Mouse (Mus musculus): ENCODE measurements around the gene Hip1r. TPM values are rescaled to one million over a fixed set of nuclear protein-coding genes. Genes with fewer than 3 reads are reported as not detected.

Hip1r gene
- polyA plus RNA-seq, 1 experiment, result 53.6 TPM

- Histone ChIP-seq H3K4me1 (ENCODE audit: control insufficient read depth, insufficient read depth, low read length) (no peaks in the 10 kb centered on the region; the same call in 1 of the 2 replicates), H3K4me3 (replicated peaks; ENCODE audit: control insufficient read depth, low read depth, low read length) (no peak overlapping the region), H3K27ac (ENCODE audit: control insufficient read depth, insufficient read depth, low read depth, low read length, poor library complexity) (no peak overlapping the region)
- whole genome bisulfite sequencing, result 74% methylated on average over 2 of the region's 2 CpGs
- TF ChIP-seq POLR2A (IDR thresholded peaks at IDR 0.05; ENCODE audit: borderline replicate concordance, control insufficient read depth, low read depth, low read length) (no peak), CTCF (IDR thresholded peaks at IDR 0.05; ENCODE audit: control insufficient read depth, insufficient read depth, low read length) (no peak)
These were observed 13.5 kb downstream of the Hip1r start for GRCm38 (mm10) chr5:123986925-123987324.

DNA sequence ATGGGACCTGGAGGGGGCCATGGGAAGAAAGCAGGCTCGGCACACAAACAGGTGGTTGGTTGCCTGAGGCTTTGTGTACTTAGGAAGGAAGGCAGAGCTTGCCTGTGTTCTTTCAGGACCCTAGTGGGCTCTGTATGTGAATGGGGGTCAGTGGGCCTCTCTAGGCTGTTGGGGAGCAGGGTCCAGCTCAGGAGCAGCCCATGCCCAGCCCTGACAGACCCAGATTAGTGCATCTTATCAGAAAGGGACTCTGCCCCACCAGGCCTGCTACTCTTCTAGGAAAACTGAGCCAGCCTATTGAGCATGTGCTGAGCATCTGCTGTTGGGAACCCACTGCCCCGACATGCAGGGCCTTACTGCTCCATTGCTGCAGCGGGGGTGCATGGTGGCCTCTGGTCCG is 14.1 kb downstream of the Hip1r start:
- H3K27ac ChIP-seq (ENCODE audit: control insufficient read depth, insufficient read depth, low read depth, low read length, poor library complexity), result no peak overlapping the region
- no peaks in the 10 kb centered on the region; the same call in 1 of the 2 replicates for H3K4me1 ChIP-seq (ENCODE audit: control insufficient read depth, insufficient read depth, low read length)
- TF ChIP-seq POLR2A (IDR thresholded peaks at IDR 0.05; ENCODE audit: borderline replicate concordance, control insufficient read depth, low read depth, low read length), result no peak
- TF ChIP-seq CTCF (IDR thresholded peaks at IDR 0.05; ENCODE audit: control insufficient read depth, insufficient read depth, low read length), result no peak
- no peak overlapping the region for H3K4me3 ChIP-seq (replicated peaks; ENCODE audit: control insufficient read depth, low read depth, low read length)
- WGBS, result 85% methylated on average over 4 of the region's 4 CpGs

GRCm38 (mm10) chr5:123989941-123990885 is 16.8 kb downstream of the Hip1r start:
- no peaks in the 10 kb centered on the region; the same call in 1 of the 2 replicates for H3K4me1 ChIP-seq (ENCODE audit: control insufficient read depth, insufficient read depth, low read length)
- no peak overlapping the region for H3K27ac ChIP-seq (ENCODE audit: control insufficient read depth, insufficient read depth, low read depth, low read length, poor library complexity)
- 80% methylated on average over 20 of the region's 20 CpGs for WGBS
- H3K4me3 ChIP-seq (replicated peaks; ENCODE audit: control insufficient read depth, low read depth, low read length), result no peak overlapping the region
- TF ChIP-seq POLR2A (IDR thresholded peaks at IDR 0.05; ENCODE audit: borderline replicate concordance, control insufficient read depth, low read depth, low read length) (no peak), CTCF (IDR thresholded peaks at IDR 0.05; ENCODE audit: control insufficient read depth, insufficient read depth, low read length) (no peak)

GRCm38 (mm10) chr5:123991321-123991720 is 17.9 kb downstream of the Hip1r start:
- TF ChIP-seq CTCF (IDR thresholded peaks at IDR 0.05; ENCODE audit: control insufficient read depth, insufficient read depth, low read length) (no peak), POLR2A (IDR thresholded peaks at IDR 0.05; ENCODE audit: borderline replicate concordance, control insufficient read depth, low read depth, low read length) (no peak)
- WGBS, result 84% methylated on average over 6 of the region's 6 CpGs
- no peaks in the 10 kb centered on the region for H3K4me1 ChIP-seq (ENCODE audit: control insufficient read depth, insufficient read depth, low read length)
- H3K4me3 ChIP-seq (replicated peaks; ENCODE audit: control insufficient read depth, low read depth, low read length), result no peak overlapping the region
- H3K27ac ChIP-seq (ENCODE audit: control insufficient read depth, insufficient read depth, low read depth, low read length, poor library complexity), result no peak overlapping the region

DNA sequence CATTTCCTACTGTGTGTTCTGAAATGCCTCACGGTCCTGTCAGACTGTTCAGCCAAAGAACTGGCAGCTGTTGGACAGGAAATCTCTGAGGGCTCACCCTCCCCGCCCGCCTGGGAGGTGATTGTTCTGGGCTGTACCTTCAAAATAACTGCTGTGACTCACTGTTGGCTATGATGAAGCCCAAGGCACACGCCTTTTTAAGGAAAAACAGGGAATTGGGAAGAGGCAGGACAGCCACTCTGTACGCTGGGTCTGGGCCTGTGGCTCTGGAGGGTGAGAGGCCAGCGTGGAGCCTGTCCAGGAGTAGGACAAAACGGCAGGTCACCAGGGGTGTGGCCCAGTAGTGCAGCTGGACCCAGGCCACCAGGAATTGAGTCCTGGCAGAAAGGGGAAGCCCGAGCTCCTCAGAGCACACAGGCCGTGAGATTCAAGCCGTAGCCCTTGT is 18.8 kb downstream of the Hip1r start:
- Histone ChIP-seq H3K27ac (ENCODE audit: control insufficient read depth, insufficient read depth, low read depth, low read length, poor library complexity) (no peak overlapping the region), H3K4me3 (replicated peaks; ENCODE audit: control insufficient read depth, low read depth, low read length) (no peak overlapping the region), H3K4me1 (ENCODE audit: control insufficient read depth, insufficient read depth, low read length) (no peaks in the 10 kb centered on the region)
- TF ChIP-seq POLR2A (IDR thresholded peaks at IDR 0.05; ENCODE audit: borderline replicate concordance, control insufficient read depth, low read depth, low read length) (no peak), CTCF (IDR thresholded peaks at IDR 0.05; ENCODE audit: control insufficient read depth, insufficient read depth, low read length) (no peak)
- 40% methylated on average over 10 of the region's 10 CpGs for WGBS

GRCm38 (mm10) chr5:123992794-123993193 is 19.4 kb downstream of the Hip1r start:
- Histone ChIP-seq H3K4me3 (replicated peaks; ENCODE audit: control insufficient read depth, low read depth, low read length) (no peak overlapping the region), H3K27ac (ENCODE audit: control insufficient read depth, insufficient read depth, low read depth, low read length, poor library complexity) (no peak overlapping the region), H3K4me1 (ENCODE audit: control insufficient read depth, insufficient read depth, low read length) (no peaks in the 10 kb centered on the region)
- WGBS, result 35% methylated on average over 5 of the region's 5 CpGs
- no peak for TF ChIP-seq POLR2A (IDR thresholded peaks at IDR 0.05; ENCODE audit: borderline replicate concordance, control insufficient read depth, low read depth, low read length)
- peak; percentile 89 for TF ChIP-seq CTCF (IDR thresholded peaks at IDR 0.05; ENCODE audit: control insufficient read depth, insufficient read depth, low read length)

DNA sequence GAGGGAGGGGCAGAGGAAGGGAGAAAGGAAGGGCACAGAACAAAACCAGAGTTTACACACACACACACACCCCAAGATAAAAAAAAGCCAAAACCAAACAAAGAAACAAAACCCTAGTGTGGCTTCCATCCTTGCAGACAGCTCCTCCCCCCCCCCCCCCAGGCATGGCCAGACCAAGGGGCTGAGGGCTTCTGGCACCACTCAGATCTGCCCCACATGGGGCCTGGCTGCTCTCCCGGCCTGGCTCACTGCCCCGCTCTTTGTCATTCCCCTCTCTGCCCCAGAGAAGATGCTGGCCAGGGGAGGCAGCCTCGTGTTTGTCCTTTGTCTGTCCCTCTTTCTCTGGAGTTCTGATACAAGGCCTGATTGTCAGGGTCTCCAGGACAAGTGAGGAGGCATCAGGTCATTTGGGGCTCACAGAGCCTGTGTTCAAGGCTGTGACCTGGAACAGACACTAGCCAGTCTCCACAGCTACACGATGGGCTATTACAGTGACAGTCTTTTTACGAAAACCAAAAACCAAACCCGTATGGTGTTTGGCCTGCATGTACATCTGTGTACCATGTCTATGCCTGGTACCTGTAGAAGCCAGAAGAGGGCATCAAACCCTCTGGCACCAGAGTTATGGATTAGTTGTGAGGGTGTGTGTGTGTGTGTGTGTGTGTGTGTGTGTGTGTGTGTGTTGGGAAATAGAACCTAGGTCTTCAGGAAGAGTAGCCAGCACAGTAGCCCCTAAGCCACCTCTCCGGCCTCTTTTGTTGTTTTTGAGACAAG is 20.0 kb downstream of the Hip1r start:
- no peak overlapping the region for H3K27ac ChIP-seq (ENCODE audit: control insufficient read depth, insufficient read depth, low read depth, low read length, poor library complexity)
- WGBS, result 87% methylated on average over 7 of the region's 7 CpGs
- H3K4me3 ChIP-seq (replicated peaks; ENCODE audit: control insufficient read depth, low read depth, low read length), result no peak overlapping the region
- no peaks in the 10 kb centered on the region for H3K4me1 ChIP-seq (ENCODE audit: control insufficient read depth, insufficient read depth, low read length)
- no peak for TF ChIP-seq POLR2A (IDR thresholded peaks at IDR 0.05; ENCODE audit: borderline replicate concordance, control insufficient read depth, low read depth, low read length)
- no peak for TF ChIP-seq CTCF (IDR thresholded peaks at IDR 0.05; ENCODE audit: control insufficient read depth, insufficient read depth, low read length)

DNA sequence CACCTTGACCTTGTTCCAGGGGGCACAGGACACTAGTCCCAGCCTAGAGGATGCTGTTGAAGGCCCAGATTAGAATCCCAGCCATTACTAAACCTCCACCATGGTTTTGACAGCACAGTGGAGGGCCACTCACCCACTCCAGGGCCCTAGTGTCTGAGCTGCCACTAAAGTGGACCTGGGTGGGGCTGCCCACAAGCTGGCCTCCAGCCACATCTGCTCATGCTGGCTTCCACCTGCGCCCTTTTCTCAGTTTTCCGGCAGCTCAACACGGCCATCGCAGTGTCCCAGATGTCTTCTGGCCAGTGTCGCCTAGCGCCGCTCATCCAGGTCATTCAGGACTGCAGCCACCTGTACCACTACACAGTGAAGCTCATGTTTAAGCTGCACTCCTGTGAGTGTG is 21.0 kb downstream of the Hip1r start:
- TF ChIP-seq POLR2A (IDR thresholded peaks at IDR 0.05; ENCODE audit: borderline replicate concordance, control insufficient read depth, low read depth, low read length) (no peak), CTCF (IDR thresholded peaks at IDR 0.05; ENCODE audit: control insufficient read depth, insufficient read depth, low read length) (no peak)
- no peaks in the 10 kb centered on the region for H3K4me1 ChIP-seq (ENCODE audit: control insufficient read depth, insufficient read depth, low read length)
- no peak overlapping the region for H3K27ac ChIP-seq (ENCODE audit: control insufficient read depth, insufficient read depth, low read depth, low read length, poor library complexity)
- no peak overlapping the region for H3K4me3 ChIP-seq (replicated peaks; ENCODE audit: control insufficient read depth, low read depth, low read length)
- 92% methylated on average over 7 of the region's 7 CpGs for WGBS

Measured in bone marrow, adult 2 months (tissue).